Mouse (Mus musculus) bone marrow, adult 2 months (tissue): ENCODE measurements around the gene Tdp1.

Experiments used
- CTCF ChIP-seq: fragments of 200-500 bp; IDR thresholded peaks from 2 replicates; pipeline ENCODE4 v1.5.1; 2011; ENCODE audit warnings: low read length, control low read depth; ENCODE audit not compliant: control insufficient read depth, insufficient read depth
- POLR2A ChIP-seq: fragments of 200-500 bp; IDR thresholded peaks from 2 replicates; pipeline ENCODE4 v1.6.1; 2011; ENCODE audit warnings: low read depth, mild to moderate bottlenecking, control low read depth, low read length, borderline replicate concordance; ENCODE audit not compliant: control insufficient read depth

DNA sequence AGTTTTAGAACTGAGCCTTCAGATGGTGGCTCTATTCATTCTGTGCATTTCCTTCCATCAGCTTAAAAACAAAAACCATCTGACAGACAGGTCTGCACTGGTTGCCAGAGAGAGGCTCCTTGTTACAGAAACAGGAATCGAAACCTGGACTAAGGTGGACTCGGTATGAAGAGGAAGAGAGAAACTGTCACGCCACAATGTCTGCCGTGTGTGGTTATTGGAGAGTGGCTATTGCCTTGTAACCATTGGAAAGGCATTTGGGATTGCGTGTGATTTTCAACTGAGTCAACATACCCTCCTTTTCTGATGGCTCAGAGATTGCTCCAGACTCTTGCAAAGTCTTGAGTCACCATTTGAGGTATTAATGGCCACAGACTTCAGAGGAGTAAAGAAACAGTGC, 102.5 kb downstream of the Tdp1 start:
- TF ChIP-seq CTCF (no peak), POLR2A (no peak)
